Mouse (Mus musculus): Measurements from ENCODE around the gene Fam131b.

GRCm38 (mm10) chr6:42330946-42331345 is 6.5 kb upstream of the Fam131b start:
- TF ChIP-seq CTCF (IDR thresholded peaks at IDR 0.05; ENCODE audit: control insufficient read depth, insufficient read depth, insufficient replicate concordance, low read depth, low read length) (no peak), POLR2A (IDR thresholded peaks at IDR 0.05; ENCODE audit: control insufficient read depth, low read depth, low read length) (no peak)

Data from testis, adult 2 months (tissue).